In the genomic region with DNA sequence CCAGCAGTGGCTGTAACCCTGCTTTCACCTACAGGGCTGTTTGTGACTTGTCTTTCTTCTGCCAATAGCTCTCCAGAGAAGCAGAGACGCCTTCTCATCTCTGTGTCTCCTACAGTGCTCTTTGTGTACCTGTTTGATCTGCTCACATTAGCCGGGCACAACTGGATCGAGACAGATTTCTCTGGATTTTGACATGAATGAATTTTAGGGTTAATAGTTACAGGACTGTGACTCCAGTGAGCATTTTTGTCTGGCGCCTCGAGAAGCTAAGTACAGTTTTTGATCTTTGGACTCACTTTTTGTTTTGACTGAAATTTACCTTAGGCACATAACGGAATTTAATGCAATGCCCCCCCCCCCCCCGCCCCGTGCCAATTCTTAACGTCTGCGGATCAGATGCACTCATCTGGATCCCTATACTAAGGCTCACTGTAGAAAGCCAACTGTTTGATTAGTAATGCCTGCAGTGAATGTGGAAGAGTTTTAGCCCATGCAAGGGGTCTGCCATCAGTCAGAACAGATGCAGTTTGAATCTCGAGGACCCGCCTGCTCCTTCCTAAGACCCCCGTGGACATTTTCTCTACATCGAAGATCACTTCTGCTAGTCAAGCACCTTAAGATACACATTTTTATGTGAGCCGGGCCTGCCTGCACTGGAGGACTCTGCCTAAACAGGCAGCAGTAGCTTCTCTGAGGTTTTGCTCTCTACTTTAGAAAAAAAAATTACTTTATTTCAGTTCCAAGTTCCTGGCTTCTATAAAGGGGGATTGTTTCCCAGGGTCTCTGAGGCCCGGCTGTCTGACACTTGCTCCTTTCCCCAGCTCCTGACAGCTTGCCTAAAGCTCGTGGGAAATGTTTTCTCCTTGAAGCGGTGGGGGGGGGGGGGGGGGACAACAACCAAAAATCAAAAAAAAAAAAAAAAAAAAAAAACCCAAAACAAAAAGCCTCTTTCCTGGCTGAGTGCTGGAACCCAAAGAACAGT, we compare ENCODE assay signal across 9 mouse cellular contexts. TPM values are rescaled to one million over a fixed set of nuclear protein-coding genes. Genes with fewer than 3 reads are reported as not detected.
A peak's percentile ranks its signal among the peaks of the same experiment; 100 is the strongest.
DNase-seq lines count a peak whose midpoint lies in the region; ATAC-seq and TF ChIP-seq lines count a peak whose summit lies in the region.
"Had no signal": no experiment of that assay in that cellular context is flagged by ENCODE, and none has a peak within 500 bp of the region (broad histone marks: within the 10 kb centered on the region; RNA-seq: fewer than 3 reads in every experiment).

No protein-coding gene starts in this region.

- TF ChIP-seq CTCF in testis, adult 2 months (IDR thresholded peaks at IDR 0.05; ENCODE audit: control insufficient read depth, insufficient read depth, insufficient replicate concordance, low read depth, low read length) = no peak

- 0 out of 2 replicates have a peak, but pooled peaks have one; percentile 50 for ATAC-seq in hindbrain, embryonic 13.5 days (ENCODE audit: low FRiP score)
- ATAC-seq in limb, embryonic 13.5 days (ENCODE audit: low FRiP score, low read depth) = peak; percentile 29; the same call in 1 of the 2 replicates

- H3K4me1 ChIP-seq in testis, adult 2 months (ENCODE audit: control insufficient read depth, insufficient read depth, low read length) = peaks cover 13% of the 10 kb centered on the region
- peaks cover 12% of the 10 kb centered on the region for H3K4me1 ChIP-seq in hindbrain, embryonic 13.5 days (replicated peaks)
- peaks cover 31% of the 10 kb centered on the region for H3K4me1 ChIP-seq in limb, embryonic 13.5 days

- 57% methylated on average over 18 of the region's 18 CpGs for WGBS in hindbrain, embryonic 13.5 days
- WGBS in limb, embryonic 13.5 days = 50% methylated on average over 18 of the region's 18 CpGs

- no peak for TF ChIP-seq POLR2A in testis, adult 2 months (IDR thresholded peaks at IDR 0.05; ENCODE audit: control insufficient read depth, low read depth, low read length)

- H3K9me3 ChIP-seq in hindbrain, embryonic 13.5 days = no peaks in the 10 kb centered on the region
- no peaks in the 10 kb centered on the region for H3K9me3 ChIP-seq in limb, embryonic 13.5 days
- H3K9me3 ChIP-seq: heart, embryonic 10.5 days had no signal

- H3K36me3 ChIP-seq in testis, adult 2 months (ENCODE audit: control insufficient read depth, insufficient read depth, low read length) = no peaks in the 10 kb centered on the region
- no peaks in the 10 kb centered on the region for H3K36me3 ChIP-seq in hindbrain, embryonic 13.5 days
- no peaks in the 10 kb centered on the region for H3K36me3 ChIP-seq in limb, embryonic 13.5 days
- H3K36me3 ChIP-seq: heart, embryonic 10.5 days had no signal

- no peak overlapping the region; the same call in 1 of the 2 replicates for H3K27ac ChIP-seq in testis, adult 2 months (ENCODE audit: control insufficient read depth, insufficient read depth, low read depth, low read length)
- H3K27ac ChIP-seq in hindbrain, embryonic 13.5 days = peak overlapping the region; percentile 70
- peak overlapping the region; percentile 44 for H3K27ac ChIP-seq in limb, embryonic 13.5 days
- H3K27ac ChIP-seq: heart, embryonic 10.5 days had no signal

- no peak overlapping the region for H3K9ac ChIP-seq in hindbrain, embryonic 13.5 days
- H3K9ac ChIP-seq in limb, embryonic 13.5 days = no peak overlapping the region

- no peak for DNase-seq in testis, postnatal 10 days (ENCODE audit: low spot score)
- no peak for DNase-seq in adrenal gland, adult 18-20 months (ENCODE audit: low spot score in 2 of 2)
- no peak for DNase-seq in cerebellum, postnatal 14 days
- no peak for DNase-seq in left cerebral cortex, postnatal 14 days (ENCODE audit: low spot score in 2 of 2)

- peak overlapping the region; percentile 65; the same call in 1 of the 2 replicates for H3K4me3 ChIP-seq in testis, adult 2 months (ENCODE audit: control insufficient read depth, low read depth, low read length)
- peak overlapping the region; percentile 17; the same call in 1 of the 2 replicates for H3K4me3 ChIP-seq in hindbrain, embryonic 13.5 days
- H3K4me3 ChIP-seq in limb, embryonic 13.5 days = no peak overlapping the region
- H3K4me3 ChIP-seq: heart, embryonic 10.5 days had no signal

- no peaks in the 10 kb centered on the region for H3K27me3 ChIP-seq in testis, adult 2 months (ENCODE audit: control insufficient read depth, insufficient read depth, low read length)
- H3K27me3 ChIP-seq in hindbrain, embryonic 13.5 days = no peaks in the 10 kb centered on the region
- no peaks in the 10 kb centered on the region for H3K27me3 ChIP-seq in limb, embryonic 13.5 days

- H3K4me2 ChIP-seq in hindbrain, embryonic 13.5 days = peak overlapping the region; percentile 41
- H3K4me2 ChIP-seq in limb, embryonic 13.5 days (replicated peaks) = peak overlapping the region; percentile 48

- intact Hi-C loops in left cerebral cortex, postnatal 14 days (cut with DNase I) = no loop called here

RNA-seq across cellular contexts. Expression of a gene that starts 8.4 kb away (rescaled TPM):
- 2.9 TPM in 2 replicates for polyA plus RNA-seq in testis, adult 2 months (2012; rRNA removed)
- polyA plus RNA-seq in hindbrain, embryonic 13.5 days (2015; fragmentation: Nextera tagmentation; extraction: Ambion mirVana) = 22.3 and 24.8 TPM in 2 replicates
- 12.0 and 14.9 TPM in 2 replicates for polyA plus RNA-seq in limb, embryonic 13.5 days (2015; fragmentation: Nextera tagmentation; extraction: Ambion mirVana)
- 100 to 1,000 TPM; 283 to 539 TPM for total RNA-seq in adrenal gland, adult 18-20 months (2021)
- total RNA-seq in left cerebral cortex, postnatal 14 days (2021) = 10 to 100 TPM; 21.1 to 22.2 TPM

RNA-seq across cellular contexts. Expression of a gene that starts 40.5 kb away (rescaled TPM):
- 2.1 and 2.4 TPM in 2 replicates for polyA plus RNA-seq in testis, adult 2 months (2012; rRNA removed)
- polyA plus RNA-seq in hindbrain, embryonic 13.5 days (2015; fragmentation: Nextera tagmentation; extraction: Ambion mirVana) = 0.40 and 0.42 TPM in 2 replicates
- polyA plus RNA-seq in limb, embryonic 13.5 days (2015; fragmentation: Nextera tagmentation; extraction: Ambion mirVana) = 0.38 and 0.45 TPM in 2 replicates
- total RNA-seq in adrenal gland, adult 18-20 months (2021) = 10 to 100 TPM; 63.6 to 67.0 TPM
- total RNA-seq in left cerebral cortex, postnatal 14 days (2021) = 1 to 10 TPM in 1 of 2 experiments, under 1 TPM in 1; 0.66 to 1.7 TPM
- polyA plus RNA-seq: heart, embryonic 10.5 days had no signal

RNA-seq across cellular contexts. Expression of a gene that starts 44.3 kb away (rescaled TPM):
- polyA plus RNA-seq in testis, adult 2 months (2012; rRNA removed) = 0.20 and 0.44 TPM in 2 replicates
- 0.38 and 0.62 TPM in 2 replicates for polyA plus RNA-seq in hindbrain, embryonic 13.5 days (2015; fragmentation: Nextera tagmentation; extraction: Ambion mirVana)
- 0.23 and 0.51 TPM in 2 replicates for polyA plus RNA-seq in limb, embryonic 13.5 days (2015; fragmentation: Nextera tagmentation; extraction: Ambion mirVana)
- 1 to 10 TPM; 1.9 to 2.3 TPM for total RNA-seq in adrenal gland, adult 18-20 months (2021)
- total RNA-seq in left cerebral cortex, postnatal 14 days (2021) = under 1 TPM; 0.13 to 0.19 TPM
- polyA plus RNA-seq: limb, embryonic 11.5 days had no signal
